Mouse (Mus musculus): ENCODE data around the gene Gm20661. TPM values are rescaled to one million over a fixed set of nuclear protein-coding genes. Genes with fewer than 3 reads are reported as not detected.

Gene Gm20661
- total RNA-seq, 2 experiments from 2014 or later: not detected

GRCm38 (mm10) chr9:107963700-107964099 is 19.2 kb upstream of the Gm20661 start:
- peak; percentile 57 to 69 for DNase-seq (ENCODE audit: low spot score in 2 of 2)
- intact Hi-C loops (cut with DNase I): loop anchor here (1.0 to 5.0 kb wide), 3 partner anchors 23 to 104 kb away; partner anchors contain the start of gene Amigo3

DNA sequence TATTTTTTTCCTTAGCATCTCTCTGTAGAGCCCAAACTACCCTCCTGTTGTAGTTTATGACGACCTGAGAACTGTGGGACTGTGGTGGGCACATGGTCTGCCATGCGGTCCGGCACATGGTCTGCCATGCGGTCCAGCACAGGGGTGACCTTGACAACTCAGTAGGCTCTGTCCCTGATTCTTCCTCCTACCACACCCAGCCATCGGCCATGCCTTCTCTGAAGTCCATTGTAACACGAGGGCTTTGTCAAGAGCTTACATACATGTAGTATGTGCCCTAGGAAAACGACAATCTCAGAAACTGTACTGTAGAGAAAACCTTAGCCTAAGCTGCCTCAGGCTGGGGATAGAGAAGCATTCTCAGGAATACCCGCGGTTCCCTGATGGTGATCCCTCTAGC is 18.2 kb upstream of the Gm20661 start:
- intact Hi-C loops (cut with DNase I): loop anchor here (5.0 kb wide), 2 partner anchors 88 to 103 kb away; partner anchors contain the start of gene Amigo3
- DNase-seq (ENCODE audit: low spot score in 2 of 2): no peak

GRCm38 (mm10) chr9:107966676-107967075 is 16.2 kb upstream of the Gm20661 start:
- DNase-seq (ENCODE audit: low spot score in 2 of 2): no peak
- intact Hi-C loops (cut with DNase I): no loop called here

DNA sequence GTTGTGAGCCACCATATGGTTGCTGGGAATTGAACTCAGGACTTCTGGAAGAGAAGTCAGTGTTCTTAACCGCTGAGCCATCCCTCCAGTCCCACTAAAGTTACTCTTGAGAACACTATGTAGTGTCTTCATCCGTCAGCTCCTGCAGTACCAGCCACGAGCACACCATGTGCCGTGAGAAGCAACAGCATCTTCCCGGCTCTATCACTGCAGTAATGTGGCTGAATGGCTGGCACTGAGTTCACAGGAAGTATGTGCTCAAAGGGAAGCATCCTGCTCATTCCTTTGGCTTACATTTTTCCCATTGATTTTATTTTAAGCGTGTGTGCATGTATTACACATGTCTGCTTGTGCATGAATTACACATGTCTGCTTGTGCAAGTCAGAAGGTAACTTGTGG is 15.4 kb upstream of the Gm20661 start:
- DNase-seq (ENCODE audit: low spot score in 2 of 2): no peak
- intact Hi-C loops (cut with DNase I): no loop called here

GRCm38 (mm10) chr9:107968531-107968930 is 14.3 kb upstream of the Gm20661 start:
- intact Hi-C loops (cut with DNase I): no loop called here
- no peak for DNase-seq (ENCODE audit: low spot score in 2 of 2)

DNA sequence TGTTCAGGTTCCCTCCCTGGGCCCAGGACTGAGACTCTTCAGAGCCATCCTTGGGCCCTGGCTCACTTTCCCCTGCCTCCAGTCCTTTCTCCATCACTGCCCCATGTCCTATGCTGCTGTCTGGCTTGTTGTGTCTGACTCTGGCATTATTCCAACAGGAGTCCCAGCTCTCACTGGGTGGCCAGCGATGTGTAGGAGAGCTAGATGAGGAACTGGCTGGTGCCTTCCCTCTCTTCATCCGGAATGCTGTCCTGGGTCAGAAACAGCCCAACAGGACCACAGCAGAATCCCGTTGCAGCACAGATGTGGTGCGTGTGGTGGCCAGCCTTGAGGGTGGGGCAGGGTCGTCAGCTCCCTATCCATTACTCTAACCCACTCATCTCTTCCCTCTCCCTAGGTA is 12.5 kb upstream of the Gm20661 start:
- intact Hi-C loops (cut with DNase I): no loop called here
- no peak for DNase-seq (ENCODE audit: low spot score in 2 of 2)

DNA sequence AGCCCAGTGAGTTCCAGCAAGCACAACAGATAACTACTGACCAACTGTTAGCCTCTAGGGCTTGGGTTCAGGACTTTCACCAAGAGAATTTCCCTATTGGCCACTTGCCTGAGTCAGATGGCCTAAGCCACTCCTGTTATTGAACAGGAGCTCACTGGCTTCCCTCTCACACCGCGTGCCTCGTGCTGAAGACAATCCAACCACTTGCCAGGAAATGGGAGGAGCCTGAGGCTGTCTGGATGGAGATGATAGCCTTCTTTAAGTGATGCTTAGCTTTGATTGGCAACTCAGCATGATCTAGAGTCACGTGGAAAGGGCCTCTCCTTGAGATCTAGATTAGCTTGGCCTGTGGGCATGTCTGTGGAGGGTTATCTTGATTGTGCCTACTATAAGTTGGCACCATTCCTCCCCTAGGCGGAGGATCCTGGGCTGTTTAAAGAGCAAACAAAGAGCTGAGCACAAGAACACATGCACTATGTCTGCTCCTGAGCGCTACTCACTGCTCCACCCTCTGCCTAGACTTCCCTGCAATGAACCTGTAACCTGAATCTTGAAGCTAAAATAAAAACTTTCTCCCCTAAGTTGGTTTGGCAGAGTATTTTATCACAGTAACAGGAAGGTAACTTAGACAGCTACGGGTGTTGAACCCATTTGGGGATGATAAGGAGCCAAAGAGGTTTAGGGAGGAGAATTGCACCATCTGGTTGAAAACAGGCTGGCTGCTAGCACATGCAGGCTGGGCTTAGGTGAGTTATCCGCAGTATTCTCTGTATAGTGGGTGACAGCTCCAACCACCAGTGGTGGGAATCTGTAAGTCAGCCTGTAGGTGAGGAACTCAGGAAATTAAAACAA is 10.9 kb upstream of the Gm20661 start:
- DNase-seq (ENCODE audit: low spot score in 2 of 2): no peak
- intact Hi-C loops (cut with DNase I): no loop called here

DNA sequence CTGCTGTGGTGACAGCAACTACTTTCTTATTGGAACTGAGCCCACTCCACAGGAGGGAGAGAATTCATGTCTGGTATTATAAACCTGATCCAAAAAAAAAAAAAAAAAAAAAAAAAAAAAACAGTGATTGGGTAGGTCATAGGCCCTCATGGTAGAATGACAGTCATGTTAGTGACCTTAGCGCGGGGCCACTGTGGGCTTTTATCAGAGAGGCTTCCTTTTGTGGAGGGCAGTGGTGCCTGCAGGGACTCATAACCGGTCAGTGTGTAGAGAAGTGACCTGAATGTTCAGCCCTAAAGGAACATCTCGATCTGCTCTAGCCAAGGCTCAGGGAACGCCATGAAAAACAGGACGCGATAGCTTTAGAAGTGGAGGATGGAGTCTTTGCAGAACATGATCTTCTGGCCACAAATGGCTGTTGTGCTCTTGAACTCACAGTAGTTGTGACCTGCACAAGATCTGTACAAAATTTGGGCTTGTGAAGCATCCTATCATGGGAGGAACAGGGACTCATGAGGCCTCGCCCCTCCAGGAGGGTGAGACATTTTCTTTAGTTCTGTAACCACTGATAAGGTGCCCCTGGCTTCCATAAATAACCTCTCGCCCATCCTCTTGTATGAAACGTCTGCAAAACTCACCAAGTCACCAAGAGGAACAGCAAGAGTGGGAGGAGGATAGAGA is 8.2 kb upstream of the Gm20661 start:
- intact Hi-C loops (cut with DNase I): no loop called here
- DNase-seq (ENCODE audit: low spot score in 2 of 2): no peak

DNA sequence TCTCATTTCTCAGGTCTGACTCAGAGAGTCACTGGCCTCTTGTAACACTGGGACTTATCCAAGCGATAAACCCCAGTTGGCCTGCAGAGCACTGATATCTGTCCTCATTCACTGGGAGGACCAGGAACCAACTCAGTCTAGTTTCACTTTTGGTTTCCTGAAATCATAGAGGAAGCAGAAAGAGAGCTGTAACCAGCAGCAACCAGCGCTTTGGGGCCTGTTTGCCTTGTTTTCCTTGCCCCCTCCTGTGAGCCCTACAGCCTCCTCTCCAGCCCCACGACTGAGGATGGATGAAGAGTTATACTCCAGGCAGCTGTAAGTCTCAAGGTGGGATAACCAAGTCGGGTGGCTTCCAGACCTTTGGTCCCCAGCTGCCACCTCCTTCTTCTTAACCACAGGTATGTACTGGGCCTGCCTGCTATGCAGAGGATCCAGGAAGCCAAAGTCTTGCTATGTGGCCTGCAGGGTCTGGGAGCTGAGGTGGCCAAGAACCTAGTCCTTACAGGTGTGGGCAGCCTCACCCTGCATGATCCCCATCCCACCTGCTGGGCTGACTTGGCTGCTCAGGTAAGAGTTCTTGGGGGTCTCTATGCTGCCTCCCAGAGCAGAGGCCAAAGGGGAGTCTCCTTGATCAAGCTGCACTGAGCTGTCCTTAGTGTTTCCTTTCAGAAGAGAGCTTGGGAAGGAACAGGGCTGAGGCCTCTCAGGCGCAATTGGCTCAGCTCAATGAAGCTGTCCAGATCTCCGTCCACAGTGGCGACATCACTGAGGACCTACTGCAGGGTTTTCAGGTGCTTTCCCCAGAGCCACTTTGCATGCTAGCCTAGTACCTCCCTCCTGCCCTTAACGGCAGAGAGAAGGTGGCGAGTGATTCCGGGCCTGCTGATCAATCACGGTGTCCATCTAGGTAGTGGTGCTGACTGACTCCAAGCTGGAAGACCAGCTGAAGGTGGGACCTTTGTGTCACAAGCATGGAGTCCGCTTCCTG is 7.2 kb upstream of the Gm20661 start, which contains the start of gene Uba7:
TSS of gene Uba7 (plus strand) at position 107 of the 988 bp plus-strand sequence.
- intact Hi-C loops (cut with DNase I): no loop called here
- DNase-seq (ENCODE audit: low spot score in 2 of 2): no peak

GRCm38 (mm10) chr9:107978815-107979214 is 4.0 kb upstream of the Gm20661 start:
- intact Hi-C loops (cut with DNase I): no loop called here

DNA sequence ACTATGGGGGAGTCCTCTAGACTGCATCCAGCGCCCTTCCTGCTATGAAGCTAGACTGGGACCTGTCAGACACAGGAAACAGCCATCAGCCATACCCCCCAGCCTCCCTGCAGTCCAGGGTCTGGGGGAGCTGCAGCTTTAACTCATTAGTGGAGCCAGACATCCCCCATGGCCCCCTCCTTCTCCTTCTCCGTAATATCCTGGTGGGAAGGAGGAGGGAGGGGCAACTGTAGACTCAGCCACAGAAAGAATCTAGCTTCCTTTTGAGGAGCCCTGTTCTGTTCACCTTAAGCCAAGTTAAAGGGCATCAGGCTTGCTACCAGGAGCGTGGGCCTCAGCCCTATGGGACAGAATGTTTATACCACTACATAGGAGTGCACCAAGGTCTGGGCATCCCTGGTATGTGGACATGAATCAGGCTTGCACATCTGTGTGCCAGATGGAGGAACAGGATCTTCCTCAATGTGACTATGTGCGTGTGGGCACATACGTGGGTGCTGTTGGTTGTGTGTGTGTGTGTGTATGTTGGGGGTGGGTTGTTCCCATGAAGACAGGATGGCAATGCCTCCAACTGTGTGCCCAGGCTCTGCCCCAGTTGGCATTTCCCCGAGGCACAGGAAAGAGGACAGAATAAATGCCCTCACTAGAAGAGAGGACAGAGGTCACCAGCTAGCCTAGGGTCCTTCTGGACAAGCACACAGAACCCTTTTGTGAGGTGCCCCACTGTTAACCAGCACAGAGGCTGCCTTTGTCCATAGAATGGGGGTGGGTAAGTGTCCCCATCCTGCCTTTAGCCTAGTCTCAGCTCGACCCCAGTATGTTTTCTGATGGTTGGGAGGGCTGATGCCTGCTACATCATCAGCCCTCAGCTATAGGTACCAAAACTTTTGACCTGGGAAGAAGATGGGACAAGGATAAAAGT is 913 bp upstream of the Gm20661 start:
- peak; percentile 47 to 53 for DNase-seq (ENCODE audit: low spot score in 2 of 2)
- intact Hi-C loops (cut with DNase I): no loop called here

More at GRCm38 (mm10) chr9:107978815-107979214, 4.0 kb upstream of the Gm20661 start:
- no peak for DNase-seq (ENCODE audit: low spot score in 2 of 2)

- intact Hi-C loops (cut with DNase I): no loop called here
- DNase-seq (ENCODE audit: low spot score in 2 of 2): peak in 1 of 2 experiments; percentile 50
Observed at GRCm38 (mm10) chr9:107983421-107983890, 598 bp downstream of the Gm20661 start.

DNA sequence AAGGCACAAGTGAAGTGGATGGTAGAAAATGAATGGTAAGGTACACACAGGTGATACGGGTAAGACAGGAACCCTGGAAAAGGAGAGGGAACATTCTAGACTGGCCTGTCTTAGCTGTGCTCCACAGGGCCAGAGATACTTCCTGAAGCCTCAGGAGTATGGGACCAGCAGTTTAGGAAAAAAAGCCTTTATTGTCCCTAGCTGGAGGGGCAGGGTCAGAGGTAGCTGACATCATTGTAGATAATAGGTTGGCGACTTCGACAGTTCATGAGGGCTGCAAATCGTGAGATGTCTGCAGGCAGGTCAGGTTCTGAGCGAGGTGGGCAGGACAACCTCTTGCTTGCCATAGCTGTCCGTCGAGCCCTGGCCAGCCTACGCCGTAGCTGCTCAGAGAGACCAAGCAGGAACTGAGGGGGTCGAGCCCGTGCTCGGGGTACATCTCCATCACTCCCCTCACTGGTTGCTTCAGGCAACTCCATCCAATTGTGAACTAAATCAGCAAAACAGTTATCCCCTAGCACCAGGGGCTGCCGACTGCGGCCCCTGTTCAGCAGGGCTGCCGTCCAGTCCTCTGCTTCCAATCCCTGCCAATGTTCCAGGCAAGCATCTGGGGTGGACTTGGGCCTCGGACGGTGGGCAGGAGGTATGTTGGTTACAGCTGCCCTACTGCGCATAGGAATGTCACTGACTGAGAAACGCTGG is 1.3 kb downstream of the Gm20661 start:
- no peak for DNase-seq (ENCODE audit: low spot score in 2 of 2)
- intact Hi-C loops (cut with DNase I): no loop called here

DNA sequence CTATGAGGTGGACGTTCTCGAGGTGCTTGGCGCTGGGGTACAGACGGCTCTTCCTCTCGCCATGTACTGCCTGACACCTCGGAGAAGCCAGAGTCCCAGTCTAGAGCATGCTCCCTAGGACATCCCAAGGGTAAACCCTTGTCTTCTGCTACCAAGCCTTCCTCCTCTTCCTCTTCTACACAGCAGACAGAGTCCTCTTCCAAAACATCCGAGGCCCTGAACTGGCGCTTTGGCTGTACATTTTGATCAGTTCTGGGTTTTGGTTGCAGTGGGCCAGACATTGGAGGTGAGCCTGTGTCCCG is 1.8 kb downstream of the Gm20661 start:
- intact Hi-C loops (cut with DNase I): no loop called here
- DNase-seq (ENCODE audit: low spot score in 2 of 2): no peak

DNA sequence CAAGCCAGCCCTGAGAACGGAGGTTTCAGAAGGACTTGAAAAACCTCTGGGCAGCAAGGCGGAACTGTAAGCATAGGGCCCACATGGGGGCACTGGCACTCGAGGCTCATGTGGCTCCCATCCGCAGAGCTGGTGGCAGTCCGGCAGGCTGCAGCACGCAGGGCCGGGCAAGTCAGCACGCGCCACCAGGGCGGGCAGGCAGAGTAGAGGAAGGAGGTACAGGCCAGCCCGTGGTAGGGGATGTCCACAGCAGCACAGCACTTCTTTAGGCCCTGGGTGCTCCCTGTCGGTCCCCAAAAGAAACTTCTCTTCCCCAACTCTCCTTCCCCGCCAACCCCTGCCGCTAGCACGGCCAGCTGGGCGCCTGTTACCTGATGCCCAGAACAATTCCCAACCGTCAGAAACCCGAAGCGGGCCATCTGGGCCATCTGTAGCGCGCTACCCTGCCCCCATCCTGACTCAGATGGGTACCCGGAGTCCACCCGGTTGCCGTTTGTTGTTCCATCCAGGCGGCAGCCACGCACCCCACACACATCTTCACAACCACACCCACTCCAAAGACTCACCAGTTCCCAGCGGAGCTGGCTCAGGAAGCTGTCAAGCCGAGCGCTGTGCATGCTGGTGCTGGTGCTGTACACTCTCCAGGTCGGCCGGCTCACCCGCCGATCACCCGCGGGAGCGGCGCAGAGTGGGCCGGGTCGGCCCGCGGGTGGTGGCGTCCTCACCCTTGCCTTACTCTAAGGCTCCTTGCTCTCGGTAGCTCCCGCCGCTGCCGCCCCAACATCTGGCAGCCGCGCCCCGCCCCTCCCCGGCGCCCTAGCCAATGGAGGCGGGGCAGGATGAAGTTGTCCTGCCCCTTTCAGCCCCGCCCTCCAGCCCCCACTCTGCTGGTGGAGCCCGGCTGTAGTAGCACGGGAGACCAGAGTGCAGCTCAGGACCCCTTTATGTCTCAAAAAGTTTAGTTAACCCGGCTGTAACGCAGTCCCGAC is 2.6 kb downstream of the Gm20661 start, which contains the start of gene Inka1:
TSS of gene Inka1 (minus strand) at position 749 of the 989 bp plus-strand sequence.
- intact Hi-C loops (cut with DNase I): loop anchor here (1.0 kb wide), 1 partner anchor 22 kb away; no protein-coding TSS in a partner anchor
- DNase-seq (ENCODE audit: low spot score in 2 of 2): peak; percentile 79 to 83

DNA sequence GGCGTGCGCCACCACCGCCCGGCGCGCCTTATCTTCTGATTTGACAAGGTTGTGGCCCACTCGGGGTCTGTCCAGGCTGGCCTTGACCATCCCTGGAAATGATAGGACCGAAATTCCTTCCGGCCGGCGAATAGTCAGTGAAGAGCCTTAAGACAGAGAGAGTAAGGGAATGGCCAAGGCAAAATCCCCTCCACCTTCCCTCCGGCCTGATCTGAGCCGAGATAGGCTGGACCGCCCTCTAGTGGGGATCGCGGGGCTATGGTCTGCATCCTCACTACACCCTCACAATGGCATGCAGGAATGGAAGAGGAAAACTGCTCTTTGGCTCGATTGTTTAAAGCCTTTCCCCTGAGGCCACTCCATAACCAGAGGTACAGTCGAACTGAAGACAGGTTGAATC is 3.5 kb downstream of the Gm20661 start:
- DNase-seq (ENCODE audit: low spot score in 2 of 2): peak; percentile 65 to 66
- intact Hi-C loops (cut with DNase I): loop anchor here (1.0 kb wide), 1 partner anchor 23 kb away; no protein-coding TSS in a partner anchor

- DNase-seq (ENCODE audit: low spot score in 2 of 2): no peak
- intact Hi-C loops (cut with DNase I): no loop called here
Observed at GRCm38 (mm10) chr9:107987950-107988349, 5.1 kb downstream of the Gm20661 start.
